Mouse (Mus musculus) hindlimb bud, embryonic 11.5 days (tissue): ENCODE data around the gene Rassf2.

ENCODE experiments used
- DNase-seq: peaks from one replicate; pipeline ENCODE4 v3.0.0-alpha.2; 2012; ENCODE audit warnings: low read depth, low spot score; ENCODE audit errors: extremely low spot score

The Rassf2 gene

DNA sequence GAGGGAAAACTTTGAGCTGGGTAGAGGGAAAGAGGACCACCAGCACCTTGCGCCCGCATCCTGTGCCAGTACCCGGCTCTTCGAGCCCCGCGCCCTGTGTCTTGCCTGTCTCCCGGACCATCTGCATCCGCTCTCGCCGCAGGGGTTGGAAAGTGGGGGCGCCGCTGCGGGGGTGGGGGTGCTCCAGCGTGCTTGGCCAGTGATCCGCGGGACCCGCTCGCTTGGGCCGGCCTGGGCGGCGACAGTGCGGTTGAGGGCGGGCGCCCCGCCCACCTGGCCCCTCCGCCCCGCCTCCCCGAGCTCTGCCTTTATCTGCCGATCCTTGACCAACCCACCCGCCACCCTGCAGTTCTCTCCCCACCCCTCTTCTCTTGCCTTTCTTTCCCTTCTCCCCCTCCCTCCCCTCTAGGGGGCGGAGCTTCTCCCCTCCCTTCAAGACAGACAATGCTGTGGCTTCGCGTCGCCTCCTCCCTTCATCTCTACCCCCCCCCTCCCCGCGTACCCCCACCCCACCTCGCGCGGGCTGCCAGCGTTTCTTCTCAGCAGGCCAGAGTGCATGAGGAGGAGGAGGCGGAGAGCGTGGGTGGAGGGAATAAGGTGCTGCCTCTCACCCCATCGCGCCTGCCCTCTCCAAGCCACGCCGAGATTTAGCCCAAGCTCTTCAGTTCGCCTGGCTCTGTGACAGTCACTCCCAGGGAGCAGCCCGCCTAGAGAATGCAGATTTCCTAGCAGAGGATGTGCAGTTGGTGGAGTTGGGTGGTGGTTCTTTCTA is at the start of gene Rassf2:
Rassf2 (minus strand) TSS at position 613 of the 772 bp plus-strand sequence.
- DNase-seq = no peak

DNA sequence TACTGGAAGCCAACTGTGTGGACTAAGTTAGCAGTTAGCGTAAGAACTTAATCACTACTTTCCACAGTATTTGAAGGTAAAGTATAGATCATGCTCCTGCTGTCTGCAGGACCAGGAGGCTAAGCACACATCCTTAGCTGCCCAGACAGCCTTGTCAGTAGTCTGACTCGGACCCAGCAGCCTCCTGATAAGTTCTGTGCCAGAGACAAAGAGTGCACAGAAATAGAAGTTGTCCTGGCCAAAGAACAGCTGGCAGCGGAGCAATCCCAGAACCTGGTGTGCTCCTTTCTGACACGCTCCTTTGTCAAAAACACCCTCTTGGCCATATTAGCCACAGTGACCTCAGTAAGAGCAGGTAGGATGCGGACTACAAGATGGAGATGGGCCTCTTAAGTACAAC is 49.1 kb upstream of the Rassf2 start:
- DNase-seq = no peak

DNA sequence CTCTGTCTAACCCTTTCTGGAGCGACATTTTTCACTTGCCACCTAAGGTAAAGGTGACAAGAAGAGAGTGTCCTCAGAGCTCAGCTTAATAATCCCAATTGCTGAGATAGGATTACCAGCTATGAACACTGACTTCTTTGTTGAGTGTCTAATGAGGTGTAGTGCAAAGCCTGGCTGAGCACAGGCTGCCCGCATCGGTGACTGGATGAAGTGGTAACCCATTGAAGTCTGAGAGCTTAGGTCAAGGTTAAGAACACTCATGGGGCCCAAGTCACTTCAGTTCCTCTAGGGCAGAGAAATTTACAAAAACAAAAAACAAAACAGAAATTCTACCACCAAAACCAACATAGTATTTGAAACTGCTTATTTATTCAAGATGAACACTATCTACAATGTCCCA is 43.0 kb upstream of the Rassf2 start:
- no peak for DNase-seq

DNA sequence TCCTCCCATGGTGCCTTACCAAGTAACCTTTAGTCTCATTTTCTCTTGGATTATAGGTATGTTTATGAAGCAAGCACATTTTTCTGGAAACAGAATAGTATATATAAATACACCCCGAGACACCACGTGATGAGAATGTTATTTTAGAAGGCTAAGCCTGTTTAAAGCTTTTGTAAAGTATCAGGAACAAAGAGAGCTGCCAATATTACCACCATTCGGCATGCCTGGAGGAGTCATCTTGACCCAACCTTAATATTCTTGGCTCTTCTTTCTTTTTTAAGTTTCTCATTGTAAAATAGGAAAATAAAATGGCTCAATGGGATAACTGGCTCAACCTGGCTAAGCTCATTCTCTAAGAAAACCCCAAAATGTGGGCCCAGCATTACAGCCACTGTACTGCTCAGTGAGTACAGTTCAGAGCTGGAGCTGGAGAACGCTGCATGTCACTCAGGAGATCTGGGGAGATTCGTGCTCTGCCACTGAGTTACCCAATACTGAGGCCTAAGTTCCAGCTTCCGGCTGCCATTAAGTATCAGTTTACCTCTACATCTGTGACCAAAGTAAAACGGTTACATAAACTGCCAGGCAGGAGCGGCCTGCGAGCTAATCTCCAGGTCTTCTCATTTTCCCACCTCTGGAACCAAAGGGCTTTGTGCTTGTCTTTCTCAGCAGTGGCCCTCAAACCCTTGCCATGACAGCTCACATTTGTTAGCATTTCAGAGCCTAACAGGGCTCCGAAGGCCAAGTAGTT is 40.1 kb upstream of the Rassf2 start:
- DNase-seq = no peak

DNA sequence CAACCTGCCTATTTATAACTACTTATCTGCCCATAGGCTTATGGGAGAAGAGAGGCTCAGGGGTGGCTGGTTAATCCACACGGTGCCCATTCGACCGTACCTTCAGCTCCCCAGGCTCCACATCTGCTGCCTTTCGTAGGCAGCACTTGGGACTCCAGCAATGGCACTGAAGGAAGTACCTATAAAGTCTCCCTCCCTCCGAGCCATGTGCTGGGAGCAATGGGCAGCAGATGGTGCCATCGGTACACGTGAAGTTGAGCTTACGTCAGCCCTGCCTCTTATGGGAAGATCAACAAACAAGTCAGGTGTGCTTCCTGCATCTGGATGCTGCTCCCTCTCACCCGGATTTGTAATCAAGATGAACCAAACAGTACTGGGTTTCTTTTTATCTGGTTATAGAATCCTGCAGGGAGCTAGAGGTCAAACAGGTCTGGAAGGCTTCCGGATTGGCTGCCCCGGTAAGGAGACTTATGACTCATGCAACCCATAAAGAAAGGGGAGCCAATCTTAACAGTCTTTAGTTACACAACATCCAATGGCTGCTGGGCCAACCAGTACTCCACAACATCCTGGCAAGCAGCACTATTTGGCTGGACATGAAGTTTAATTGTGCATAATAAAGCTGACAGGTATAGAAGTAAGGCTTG is 34.2 kb upstream of the Rassf2 start:
- DNase-seq = no peak

DNA sequence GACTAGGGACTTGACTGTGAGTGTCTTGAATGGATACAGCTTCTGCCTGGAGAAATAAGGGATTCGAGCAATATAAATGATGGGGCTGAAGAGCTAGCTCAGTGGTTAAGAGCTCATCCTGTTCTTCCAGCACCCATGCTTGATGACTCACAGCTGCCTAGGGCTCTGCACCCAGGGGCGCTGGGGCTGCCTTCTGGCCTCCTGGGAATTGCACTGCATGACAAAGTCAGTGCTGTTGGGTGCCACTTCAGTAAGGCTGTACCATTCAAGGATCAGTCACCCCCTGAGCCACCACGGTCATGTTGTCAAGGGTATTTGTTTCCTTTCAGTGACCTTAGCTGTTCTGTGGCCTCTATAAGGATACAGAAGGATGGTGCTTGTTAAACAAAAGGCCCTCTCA is 33.7 kb upstream of the Rassf2 start:
- no peak for DNase-seq

DNA sequence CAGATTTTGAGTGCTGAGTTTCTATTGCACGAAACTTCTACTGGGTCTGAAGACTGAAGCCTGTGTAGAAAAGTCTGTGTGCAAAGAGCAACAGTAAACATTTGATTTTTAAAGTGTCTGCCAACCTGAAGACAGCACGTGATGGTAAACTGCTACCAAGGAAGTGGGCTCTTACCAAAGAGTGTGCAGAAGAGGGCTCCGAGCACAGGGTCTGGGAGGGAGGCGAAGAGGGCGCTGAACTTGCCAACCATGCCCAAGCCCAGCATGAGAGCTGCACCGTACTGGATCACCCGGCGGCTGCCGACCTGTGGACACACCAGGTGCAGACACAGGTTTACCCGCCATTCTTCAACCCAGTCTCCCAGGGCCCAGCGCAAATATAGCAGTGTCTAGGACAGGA is 31.8 kb upstream of the Rassf2 start:
- no peak for DNase-seq

DNA sequence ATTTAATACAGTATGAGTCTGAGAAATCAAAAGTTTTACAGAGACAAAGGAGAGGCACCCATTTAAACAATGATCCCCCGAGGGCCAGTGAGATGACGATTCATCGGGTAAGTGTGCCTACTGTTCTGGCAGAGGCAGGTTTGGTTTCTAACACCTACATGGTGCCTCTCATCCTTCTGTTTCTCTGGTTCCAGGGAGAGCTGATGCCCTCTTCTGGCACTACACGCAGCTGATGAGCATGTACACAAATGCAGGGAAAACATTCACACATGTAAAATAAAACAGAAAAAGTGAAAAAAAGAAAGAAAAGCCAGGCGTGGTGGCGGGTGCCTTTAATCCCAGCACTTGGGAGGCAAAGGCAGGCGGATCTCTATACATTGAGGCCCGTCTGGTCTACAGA is 29.9 kb upstream of the Rassf2 start:
- no peak for DNase-seq

DNA sequence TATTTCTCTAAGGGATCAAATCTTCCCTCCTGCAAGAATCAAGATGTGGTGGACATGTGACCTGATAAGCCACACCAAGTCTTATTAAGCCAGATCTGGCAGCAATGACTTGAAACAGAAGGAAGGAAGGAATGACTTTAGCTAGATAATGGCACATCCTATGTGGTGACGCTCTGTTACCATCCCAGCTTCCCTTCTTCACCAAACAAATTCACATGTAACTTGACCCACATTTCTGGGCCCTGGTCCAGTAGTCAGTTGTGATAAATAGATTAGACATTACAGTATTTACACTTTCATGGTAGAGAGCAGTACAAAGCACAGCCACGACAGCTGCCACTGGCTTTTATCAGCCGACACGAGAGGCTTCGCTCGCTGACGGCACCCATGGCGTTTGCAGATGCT is 25.3 kb upstream of the Rassf2 start:
- DNase-seq = no peak

DNA sequence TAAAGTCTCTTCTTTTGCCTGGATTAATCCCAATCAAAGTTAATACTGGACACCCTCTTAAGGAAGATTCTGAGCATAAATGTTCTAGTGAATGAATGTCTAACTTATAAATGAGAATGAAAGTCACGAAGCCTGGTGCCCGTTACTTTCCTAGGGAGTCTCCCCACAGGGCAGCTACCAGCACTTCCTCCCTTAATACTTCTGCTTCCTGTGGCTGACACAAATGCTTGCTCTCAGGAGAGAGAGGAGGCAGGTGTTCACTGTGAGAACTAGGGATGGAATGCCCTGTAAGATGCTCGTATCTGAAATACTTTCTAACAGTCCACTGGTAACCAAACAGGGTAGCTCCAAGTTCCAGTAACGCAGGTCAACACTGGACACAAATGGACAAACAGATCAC is 23.8 kb upstream of the Rassf2 start:
- no peak for DNase-seq

DNA sequence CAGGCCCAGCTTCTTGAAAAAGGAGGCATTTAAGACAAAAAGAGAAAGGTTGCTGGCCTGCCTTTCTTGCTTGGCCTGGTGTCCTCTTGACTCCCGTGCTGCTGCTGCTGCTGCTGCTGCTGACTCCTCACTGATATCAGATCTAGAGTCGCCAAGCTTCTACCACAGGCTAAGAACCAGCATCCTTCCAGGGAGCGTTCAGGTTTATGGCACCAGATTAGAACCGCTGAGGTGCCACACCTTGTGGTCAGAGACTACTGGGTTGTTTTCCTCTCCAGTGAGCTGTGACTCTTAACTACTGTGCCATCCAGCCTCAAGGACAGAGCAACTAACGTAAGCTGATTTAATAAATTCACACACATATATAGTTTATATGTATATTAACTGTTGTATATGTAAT is 21.7 kb upstream of the Rassf2 start:
- DNase-seq = no peak

DNA sequence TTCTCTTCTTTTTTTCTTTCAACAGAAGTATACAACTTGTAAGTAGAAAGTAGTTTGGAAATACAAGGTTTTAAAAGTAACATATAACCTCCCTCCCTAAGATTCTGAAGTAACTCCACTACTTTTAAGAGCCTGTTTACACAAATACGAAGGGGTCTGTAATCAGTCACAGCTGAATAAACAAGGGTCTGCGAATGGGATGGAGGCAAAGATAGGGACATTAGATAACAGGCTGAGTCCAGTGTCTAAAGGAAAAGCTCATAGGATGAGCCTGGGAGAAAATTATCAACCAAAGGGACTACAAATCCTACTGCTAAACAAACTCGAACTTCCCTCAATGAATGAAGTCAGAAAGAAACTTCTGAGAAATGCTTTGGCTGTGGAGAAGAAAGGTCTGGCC is 19.9 kb upstream of the Rassf2 start:
- no peak for DNase-seq

DNA sequence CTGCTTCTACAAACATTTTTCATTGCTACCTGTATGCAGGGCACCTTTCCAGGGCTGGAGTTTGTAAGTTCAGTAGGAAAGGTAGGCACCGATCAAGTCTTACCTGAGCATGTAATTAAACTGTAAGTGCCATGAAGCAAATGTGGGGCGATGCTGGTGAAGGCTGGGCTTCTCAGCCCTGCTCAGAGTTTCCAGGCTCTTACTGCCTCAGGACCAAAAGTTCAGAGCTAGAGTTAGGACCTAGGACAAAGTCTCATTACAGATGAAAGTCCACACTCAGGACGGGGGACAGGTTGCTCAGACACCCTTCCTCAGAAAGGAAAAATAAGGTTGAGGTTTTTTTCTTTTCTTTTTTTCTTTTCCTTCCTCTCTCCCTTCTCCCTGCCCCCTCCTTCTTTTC is 19.4 kb upstream of the Rassf2 start:
- no peak for DNase-seq

DNA sequence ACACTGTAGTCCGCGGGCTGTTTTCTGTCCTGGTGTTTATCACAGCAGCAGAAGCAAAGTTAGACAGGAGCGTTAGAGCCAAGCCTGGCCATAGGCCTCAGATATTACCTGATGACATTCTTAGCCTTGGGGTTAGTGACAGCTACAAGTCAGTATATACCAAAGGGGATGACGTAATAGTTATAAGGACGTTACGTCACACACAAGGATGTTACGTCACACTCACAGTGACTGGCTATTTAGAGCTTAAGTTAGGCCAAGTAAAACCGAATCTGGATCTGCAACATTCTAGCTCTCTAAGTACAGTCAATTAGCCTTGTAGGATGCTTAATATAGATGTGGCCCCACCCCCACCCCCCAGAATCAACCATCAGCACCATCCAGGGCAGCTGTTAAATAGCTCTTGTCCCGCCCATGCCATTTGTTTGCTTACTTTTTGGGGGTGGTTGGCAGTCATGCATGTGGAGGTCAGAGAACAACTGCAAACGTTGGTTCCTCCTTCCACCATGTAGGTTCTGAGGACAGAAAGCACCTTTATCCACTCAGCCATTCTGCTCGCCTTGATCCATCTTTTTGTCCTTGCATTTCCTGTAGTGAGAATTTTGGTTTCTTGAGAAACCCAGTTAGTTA is 18.2 kb upstream of the Rassf2 start:
- DNase-seq = no peak

DNA sequence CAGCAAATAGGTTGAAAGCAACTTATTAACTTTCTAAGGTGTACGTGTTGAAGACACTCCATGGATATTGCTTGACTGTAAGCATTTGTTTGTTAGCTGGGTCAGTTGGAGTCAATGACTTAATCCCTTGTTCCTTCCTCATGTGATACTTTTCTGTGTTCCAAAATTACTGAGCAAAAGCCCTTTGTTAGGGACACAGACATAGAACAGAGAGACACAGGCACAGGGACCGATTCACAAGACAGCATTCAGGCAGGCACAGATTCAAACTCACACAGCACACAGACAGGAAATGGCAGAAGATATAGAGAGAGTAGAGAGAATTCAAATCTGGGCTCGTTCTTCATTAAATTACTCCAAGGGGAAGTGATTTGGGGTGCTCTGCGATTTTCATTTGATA is 17.3 kb upstream of the Rassf2 start:
- no peak for DNase-seq

DNA sequence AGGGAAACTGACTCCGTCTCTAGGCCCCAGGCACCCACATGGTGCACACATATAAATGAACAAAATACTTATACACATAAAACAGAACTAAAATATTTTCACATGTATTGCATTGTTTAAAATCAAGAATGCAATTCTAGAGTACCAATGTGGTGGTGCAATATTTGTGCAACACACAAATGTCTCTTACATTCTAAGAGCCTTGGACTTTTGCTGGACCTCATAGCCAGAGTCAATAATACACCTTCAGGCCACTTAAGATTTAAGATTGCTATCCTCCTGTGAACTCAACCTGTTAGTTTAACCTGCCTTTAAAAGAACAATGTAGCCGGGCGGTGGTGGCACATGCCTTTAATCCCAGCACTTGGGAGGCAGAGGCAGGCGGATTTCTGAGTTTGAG is 16.6 kb upstream of the Rassf2 start:
- no peak for DNase-seq

DNA sequence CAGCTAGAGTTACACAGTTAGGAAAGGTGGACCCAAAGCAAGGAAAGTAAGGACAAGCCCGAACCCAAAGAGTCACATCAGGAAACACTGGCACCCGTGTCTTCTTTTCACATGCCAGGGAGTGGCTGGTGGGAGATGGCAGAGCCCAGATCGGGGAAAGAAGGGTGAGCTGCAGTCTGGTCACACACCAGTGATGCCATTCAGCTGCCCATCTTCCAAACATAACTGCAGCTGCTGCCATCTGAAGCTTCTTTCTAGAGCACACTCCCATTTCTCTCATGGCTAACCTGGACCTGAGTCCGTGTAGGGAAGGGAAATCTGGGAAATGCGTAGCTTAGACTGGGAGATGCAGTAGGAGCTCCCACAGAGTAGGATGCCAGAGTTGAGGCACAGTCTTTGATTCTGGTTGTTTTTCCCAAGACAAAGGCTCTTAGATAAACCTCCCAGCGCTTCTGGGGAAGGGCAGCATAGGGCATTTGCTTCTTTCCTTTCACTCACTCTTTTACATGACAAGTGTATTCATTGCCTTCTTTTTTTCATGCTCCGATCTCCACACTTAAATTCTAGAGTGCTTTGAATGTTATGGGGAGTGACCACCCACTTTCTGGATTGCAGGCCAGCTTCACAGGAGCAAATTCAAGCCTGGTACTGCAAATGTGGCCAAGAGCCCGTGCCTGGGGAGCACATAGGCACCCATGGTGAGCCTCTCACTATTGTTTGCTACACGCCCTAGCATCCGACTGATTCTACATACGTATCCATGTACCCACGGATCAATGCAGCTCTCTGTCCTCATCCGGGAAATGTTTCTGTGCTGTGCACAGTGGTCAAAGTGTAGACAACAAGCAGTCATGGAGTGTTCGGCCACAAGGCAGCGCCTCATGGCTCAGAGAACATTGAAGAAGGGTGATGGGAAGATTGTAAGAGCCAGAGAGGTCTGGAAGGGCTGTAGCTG is 14.5 kb upstream of the Rassf2 start:
- DNase-seq = no peak

DNA sequence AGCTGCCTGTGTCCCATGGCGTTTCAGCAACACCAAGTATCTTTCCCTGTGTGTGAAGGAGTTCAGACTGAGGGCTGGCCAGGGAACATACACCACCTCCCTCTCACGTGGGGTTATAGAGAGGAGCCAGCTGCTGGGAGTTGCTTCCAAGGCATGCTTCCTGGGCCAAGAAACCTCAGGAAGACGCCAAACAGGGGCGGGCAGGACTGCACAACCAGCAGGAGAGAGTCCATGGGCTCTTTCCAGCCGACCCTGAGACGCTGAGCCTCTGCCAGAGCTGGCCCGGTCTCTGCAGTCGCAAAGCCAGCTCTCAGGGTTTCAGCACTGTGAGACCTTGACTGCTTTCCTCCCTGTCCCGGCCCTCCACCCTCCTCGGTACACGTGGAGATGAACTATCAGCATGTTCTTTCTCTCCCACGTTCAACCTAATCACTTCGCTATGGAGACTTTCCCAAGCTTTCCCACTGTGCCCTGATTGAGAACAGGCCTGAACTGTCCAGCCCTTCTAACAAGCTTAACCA is 13.1 kb upstream of the Rassf2 start:
- DNase-seq = no peak

DNA sequence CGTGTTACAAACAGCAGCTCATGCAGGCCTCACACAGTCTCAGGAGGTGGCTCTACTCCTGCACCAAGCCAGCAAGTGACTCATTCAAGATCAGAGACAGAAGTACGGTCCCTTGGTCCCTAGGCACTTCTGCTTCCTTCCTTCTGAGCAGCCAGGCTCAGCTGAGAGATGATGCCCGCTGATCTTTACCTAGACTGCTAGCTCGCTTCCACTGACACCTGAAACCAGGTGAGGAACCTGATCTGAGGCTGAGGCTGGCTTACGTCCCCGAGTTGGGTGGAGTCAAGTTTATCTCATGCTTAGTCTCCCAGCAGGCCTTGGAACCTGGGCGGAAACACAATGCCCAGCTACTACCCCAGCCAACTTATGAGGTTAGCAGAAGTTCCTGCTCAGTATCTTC is 9.8 kb upstream of the Rassf2 start:
- DNase-seq = no peak

DNA sequence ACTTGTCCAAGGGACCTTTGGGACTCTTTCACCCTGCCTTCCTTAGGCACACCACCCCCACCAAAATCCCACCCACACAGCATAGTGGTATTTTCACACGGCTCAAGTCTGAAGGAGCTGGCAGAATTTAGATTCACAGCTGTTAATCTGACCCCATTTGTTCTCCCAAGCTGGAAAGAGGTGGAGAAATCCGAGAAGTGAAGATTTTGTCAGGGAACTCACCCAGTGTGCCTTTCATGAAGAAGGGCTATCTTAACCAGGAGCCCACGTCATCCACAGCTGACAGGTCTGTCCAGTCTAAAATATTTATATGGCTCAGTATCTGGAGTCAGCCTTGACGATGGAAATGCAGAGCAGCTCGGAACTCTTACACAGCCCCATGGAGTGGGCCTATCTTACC is 6.3 kb upstream of the Rassf2 start:
- DNase-seq = no peak
